ENCODE assay signal across 8 mouse cellular contexts in genomic region chr6:31218139-31218750, GRCm38 (mm10).
A peak's percentile ranks its signal among the peaks of the same experiment; 100 is the strongest.
DNase-seq lines count a peak whose midpoint lies in the region; ATAC-seq lines count a peak whose summit lies in the region.

No protein-coding gene starts in this region.

- H3K4me3 ChIP-seq in embryonic facial prominence, embryonic 11.5 days (ENCODE audit: low read depth, low read length), result peak overlapping the region; percentile 65
- H3K4me3 ChIP-seq in limb, embryonic 13.5 days, result peak overlapping the region; percentile 77
- peak overlapping the region; percentile 60 for H3K4me3 ChIP-seq in midbrain, embryonic 15.5 days
- H3K4me3 ChIP-seq in stomach, embryonic 16.5 days (replicated peaks; ENCODE audit: low read length), result peak overlapping the region; percentile 69

- H3K4me1 ChIP-seq in embryonic facial prominence, embryonic 11.5 days (ENCODE audit: control insufficient read depth, insufficient read depth, low read length), result peaks cover 15% of the 10 kb centered on the region
- H3K4me1 ChIP-seq in limb, embryonic 13.5 days, result peaks cover 28% of the 10 kb centered on the region
- peaks cover 45% of the 10 kb centered on the region for H3K4me1 ChIP-seq in midbrain, embryonic 15.5 days
- H3K4me1 ChIP-seq in stomach, embryonic 16.5 days (ENCODE audit: control insufficient read depth, insufficient read depth, low read length), result peaks cover 9% of the 10 kb centered on the region

- WGBS in embryonic facial prominence, embryonic 11.5 days, result under 1% methylated on average over 40 of the region's 40 CpGs
- under 1% methylated on average over 40 of the region's 40 CpGs for WGBS in limb, embryonic 13.5 days
- under 1% methylated on average over 40 of the region's 40 CpGs for WGBS in midbrain, embryonic 15.5 days
- 1% methylated on average over 40 of the region's 40 CpGs for WGBS in stomach, embryonic 16.5 days

- no peak overlapping the region for H3K27ac ChIP-seq in embryonic facial prominence, embryonic 11.5 days (replicated peaks; ENCODE audit: low read depth, low read length)
- H3K27ac ChIP-seq in limb, embryonic 13.5 days, result no peak overlapping the region
- H3K27ac ChIP-seq in midbrain, embryonic 15.5 days, result peak overlapping the region; percentile 30; the same call in 1 of the 2 replicates
- H3K27ac ChIP-seq in stomach, embryonic 16.5 days (ENCODE audit: low read length), result no peak overlapping the region

- no peaks in the 10 kb centered on the region for H3K9me3 ChIP-seq in embryonic facial prominence, embryonic 11.5 days (replicated peaks; ENCODE audit: control insufficient read depth, low read length)
- no peaks in the 10 kb centered on the region for H3K9me3 ChIP-seq in limb, embryonic 13.5 days
- no peaks in the 10 kb centered on the region for H3K9me3 ChIP-seq in midbrain, embryonic 15.5 days
- H3K9me3 ChIP-seq in stomach, embryonic 16.5 days (replicated peaks; ENCODE audit: control insufficient read depth, low read length), result no peaks in the 10 kb centered on the region

- H3K9ac ChIP-seq in embryonic facial prominence, embryonic 11.5 days (replicated peaks; ENCODE audit: low read length), result peak overlapping the region; percentile 8; the same call in 1 of the 2 replicates
- H3K9ac ChIP-seq in limb, embryonic 13.5 days, result peak overlapping the region; percentile 21; the same call in 1 of the 2 replicates
- H3K9ac ChIP-seq in midbrain, embryonic 15.5 days, result peak overlapping the region; percentile 49
- peak overlapping the region; percentile 65 for H3K9ac ChIP-seq in stomach, embryonic 16.5 days (ENCODE audit: low read length)

- peak; percentile 78 for DNase-seq in A20 (ENCODE audit: low read depth, low spot score)
- peak; percentile 57 to 72 for DNase-seq in adrenal gland, adult 18-20 months (ENCODE audit: low spot score in 2 of 2)
- peak; percentile 69 for DNase-seq in embryonic facial prominence, embryonic 11.5 days (ENCODE audit: low spot score)
- peak; percentile 85 for DNase-seq in heart, adult 9 months (ENCODE audit: low spot score in 2 of 2)
- DNase-seq in kidney, adult 8-10 months, result peak; percentile 71 to 79

- no peak for ATAC-seq in embryonic facial prominence, embryonic 11.5 days (replicated peaks; ENCODE audit: insufficient number of reproducible peaks, low FRiP score, low TSS enrichment, low read depth)
- no peak for ATAC-seq in limb, embryonic 13.5 days (ENCODE audit: low FRiP score, low read depth)
- peak; percentile 13; the same call in 1 of the 2 replicates for ATAC-seq in midbrain, embryonic 15.5 days (replicated peaks)
- no peak for ATAC-seq in stomach, embryonic 16.5 days (ENCODE audit: insufficient read depth, low FRiP score)

- no peaks in the 10 kb centered on the region for H3K36me3 ChIP-seq in embryonic facial prominence, embryonic 11.5 days (replicated peaks; ENCODE audit: control insufficient read depth, insufficient read depth, low read depth, low read length)
- no peaks in the 10 kb centered on the region for H3K36me3 ChIP-seq in limb, embryonic 13.5 days
- H3K36me3 ChIP-seq in midbrain, embryonic 15.5 days (replicated peaks), result no peaks in the 10 kb centered on the region
- H3K36me3 ChIP-seq in stomach, embryonic 16.5 days (ENCODE audit: control insufficient read depth, insufficient read depth, low read length), result no peaks in the 10 kb centered on the region

- H3K27me3 ChIP-seq in embryonic facial prominence, embryonic 11.5 days (ENCODE audit: control insufficient read depth, insufficient read depth, low read length), result peaks cover 48% of the 10 kb centered on the region
- H3K27me3 ChIP-seq in limb, embryonic 13.5 days, result peaks cover 94% of the 10 kb centered on the region
- peaks cover 24% of the 10 kb centered on the region for H3K27me3 ChIP-seq in midbrain, embryonic 15.5 days (replicated peaks)
- H3K27me3 ChIP-seq in stomach, embryonic 16.5 days (ENCODE audit: control insufficient read depth, insufficient read depth, low read length), result peaks cover 44% of the 10 kb centered on the region

- peak overlapping the region; percentile 100 for H3K4me2 ChIP-seq in embryonic facial prominence, embryonic 11.5 days (ENCODE audit: low read depth, low read length)
- peak overlapping the region; percentile 100 for H3K4me2 ChIP-seq in limb, embryonic 13.5 days (replicated peaks)
- H3K4me2 ChIP-seq in midbrain, embryonic 15.5 days, result peak overlapping the region; percentile 100
- peak overlapping the region; percentile 99 for H3K4me2 ChIP-seq in stomach, embryonic 16.5 days (ENCODE audit: low read depth, low read length)

Comparison
In these comparisons a context has a peak if more than half of its experiments do, and no peak if none do; other contexts are left out.
1. H3K9ac ChIP-seq: peak in every context shown above with its lines; median percentile 65 in stomach, embryonic 16.5 days; 49 in midbrain, embryonic 15.5 days; 21 in limb, embryonic 13.5 days; 8 in embryonic facial prominence, embryonic 11.5 days.